Mouse (Mus musculus): Measurements from ENCODE around the gene Adprh. TPM values are rescaled to one million over a fixed set of nuclear protein-coding genes. Genes with fewer than 3 reads are reported as not detected.

Gene Adprh
- polyA plus RNA-seq, 1 experiment from 2014 or later = 95.5 TPM

GRCm38 (mm10) chr16:38399076-38399475, 53.4 kb downstream of the Adprh start:
- Histone ChIP-seq H3K27ac (replicated peaks; ENCODE audit: low read depth, low read length) (peak overlapping the region; percentile 75), H3K4me1 (ENCODE audit: control insufficient read depth, insufficient read depth, low read length) (peaks cover 30% of the 10 kb centered on the region), H3K9me3 (ENCODE audit: control insufficient read depth, low read length) (no peaks in the 10 kb centered on the region), H3K9ac (ENCODE audit: low read depth, low read length) (no peak overlapping the region), H3K36me3 (ENCODE audit: control insufficient read depth, insufficient read depth, low read length) (no peaks in the 10 kb centered on the region), H3K27me3 (replicated peaks; ENCODE audit: control insufficient read depth, insufficient read depth, low read length) (no peaks in the 10 kb centered on the region), H3K4me3 (ENCODE audit: low read depth, low read length) (0 out of 2 replicates have a peak overlapping the region, but pooled peaks have one; percentile 7), H3K4me2 (ENCODE audit: low read depth, low read length) (peak overlapping the region; percentile 55)
- no peak for DNase-seq (ENCODE audit: low spot score)
- WGBS = 57% methylated on average over 3 of the region's 3 CpGs
- ATAC-seq (ENCODE audit: low read depth) = no peak; the same call in 1 of the 2 replicates

DNA sequence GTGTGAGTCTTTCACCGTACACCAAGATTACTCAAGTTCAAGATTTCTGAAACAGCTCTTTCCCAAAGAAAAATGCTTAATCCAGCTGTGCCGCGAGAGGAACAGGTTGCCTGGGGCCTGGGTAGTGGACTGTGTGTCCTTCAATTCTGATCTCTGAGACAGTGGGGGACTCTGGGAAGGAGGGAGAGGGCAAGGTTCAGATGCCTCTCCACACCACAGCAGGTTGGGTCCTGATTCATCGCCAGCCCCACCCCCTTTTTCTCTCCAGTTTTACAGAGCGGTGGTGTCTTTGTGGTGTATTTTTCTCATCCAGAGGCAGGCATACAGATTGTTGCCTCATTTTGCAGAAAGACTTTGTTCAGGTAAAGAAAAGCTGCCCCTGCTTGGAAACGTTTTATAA, 54.2 kb downstream of the Adprh start:
- Histone ChIP-seq H3K4me1 (ENCODE audit: control insufficient read depth, insufficient read depth, low read length) (peaks cover 30% of the 10 kb centered on the region), H3K27me3 (replicated peaks; ENCODE audit: control insufficient read depth, insufficient read depth, low read length) (no peaks in the 10 kb centered on the region), H3K4me2 (ENCODE audit: low read depth, low read length) (no peak overlapping the region), H3K27ac (replicated peaks; ENCODE audit: low read depth, low read length) (no peak overlapping the region), H3K36me3 (ENCODE audit: control insufficient read depth, insufficient read depth, low read length) (no peaks in the 10 kb centered on the region), H3K9me3 (ENCODE audit: control insufficient read depth, low read length) (no peaks in the 10 kb centered on the region), H3K4me3 (ENCODE audit: low read depth, low read length) (no peak overlapping the region), H3K9ac (ENCODE audit: low read depth, low read length) (no peak overlapping the region)
- DNase-seq (ENCODE audit: low spot score) (no peak), ATAC-seq (ENCODE audit: low read depth) (no peak)
- 85% methylated on average over 6 of the region's 6 CpGs for WGBS

DNA sequence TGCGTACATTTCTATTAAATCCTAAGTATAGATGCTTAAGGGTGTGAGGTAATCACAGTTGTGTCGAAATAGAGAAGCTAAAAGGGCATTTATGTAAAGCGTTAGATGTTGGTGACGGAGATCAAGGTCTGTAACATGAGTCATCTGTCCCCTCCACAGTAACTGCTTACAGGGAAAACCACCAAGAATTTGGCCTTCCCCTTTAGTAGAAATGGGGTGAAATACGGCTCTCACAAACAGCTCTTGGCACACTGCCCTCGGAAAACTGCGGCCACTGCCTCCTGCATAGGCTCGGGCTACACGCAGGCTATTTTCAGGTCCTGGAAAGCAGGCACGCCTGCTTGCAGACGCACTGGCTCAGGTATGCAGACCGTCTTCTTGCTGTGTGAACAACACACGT, 56.3 kb downstream of the Adprh start:
- Histone ChIP-seq H3K27me3 (replicated peaks; ENCODE audit: control insufficient read depth, insufficient read depth, low read length) (no peaks in the 10 kb centered on the region), H3K9me3 (ENCODE audit: control insufficient read depth, low read length) (no peaks in the 10 kb centered on the region), H3K4me3 (ENCODE audit: low read depth, low read length) (no peak overlapping the region), H3K4me1 (ENCODE audit: control insufficient read depth, insufficient read depth, low read length) (peaks cover 30% of the 10 kb centered on the region), H3K36me3 (ENCODE audit: control insufficient read depth, insufficient read depth, low read length) (no peaks in the 10 kb centered on the region), H3K4me2 (ENCODE audit: low read depth, low read length) (peak overlapping the region; percentile 40; the same call in 1 of the 2 replicates), H3K9ac (ENCODE audit: low read depth, low read length) (0 out of 2 replicates have a peak overlapping the region, but pooled peaks have one; percentile 5), H3K27ac (replicated peaks; ENCODE audit: low read depth, low read length) (peak overlapping the region; percentile 22; the same call in 1 of the 2 replicates)
- ATAC-seq (ENCODE audit: low read depth) (peak; percentile 63), DNase-seq (ENCODE audit: low spot score) (peak; percentile 87)
- 26% methylated on average over 13 of the region's 13 CpGs for WGBS

DNA sequence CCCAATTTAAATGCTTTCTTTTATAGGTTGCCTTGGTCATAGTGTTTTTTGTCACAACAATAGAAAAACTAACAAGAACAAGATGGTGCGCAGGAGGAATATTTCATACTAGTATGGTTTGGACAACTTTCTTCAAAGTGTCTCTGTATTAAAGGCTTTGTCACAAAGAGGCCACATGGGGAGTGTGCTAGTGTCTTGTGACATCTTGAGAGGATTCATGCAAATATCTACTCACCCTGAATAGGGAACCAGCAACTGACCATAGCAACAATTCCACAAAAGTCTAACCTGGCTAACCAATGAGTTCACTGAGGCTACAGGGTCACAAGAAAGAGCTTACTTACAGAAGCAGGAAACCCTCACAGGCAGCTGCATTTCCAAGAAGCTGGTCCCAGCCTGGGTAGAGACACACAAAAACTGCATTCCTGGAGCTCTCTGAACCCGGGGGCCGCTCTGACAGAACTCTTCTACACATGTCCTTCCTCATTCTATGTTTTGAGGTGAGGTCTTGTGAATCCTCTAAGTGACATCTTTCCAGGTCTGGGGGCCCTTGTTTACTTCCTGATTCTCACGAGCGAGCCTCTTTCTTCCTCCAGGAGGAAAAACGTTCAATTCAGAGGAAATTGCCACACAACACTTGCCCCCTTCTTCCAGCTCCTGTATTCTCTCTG, 57.3 kb downstream of the Adprh start:
- Histone ChIP-seq H3K36me3 (ENCODE audit: control insufficient read depth, insufficient read depth, low read length) (no peaks in the 10 kb centered on the region), H3K27ac (replicated peaks; ENCODE audit: low read depth, low read length) (0 out of 2 replicates have a peak overlapping the region, but pooled peaks have one; percentile 22), H3K4me3 (ENCODE audit: low read depth, low read length) (no peak overlapping the region), H3K4me1 (ENCODE audit: control insufficient read depth, insufficient read depth, low read length) (peaks cover 27% of the 10 kb centered on the region), H3K9ac (ENCODE audit: low read depth, low read length) (no peak overlapping the region), H3K27me3 (replicated peaks; ENCODE audit: control insufficient read depth, insufficient read depth, low read length) (no peaks in the 10 kb centered on the region), H3K4me2 (ENCODE audit: low read depth, low read length) (no peak overlapping the region), H3K9me3 (ENCODE audit: control insufficient read depth, low read length) (no peaks in the 10 kb centered on the region)
- ATAC-seq (ENCODE audit: low read depth) (no peak), DNase-seq (ENCODE audit: low spot score) (no peak)
- WGBS = 55% methylated on average over 6 of the region's 6 CpGs

DNA sequence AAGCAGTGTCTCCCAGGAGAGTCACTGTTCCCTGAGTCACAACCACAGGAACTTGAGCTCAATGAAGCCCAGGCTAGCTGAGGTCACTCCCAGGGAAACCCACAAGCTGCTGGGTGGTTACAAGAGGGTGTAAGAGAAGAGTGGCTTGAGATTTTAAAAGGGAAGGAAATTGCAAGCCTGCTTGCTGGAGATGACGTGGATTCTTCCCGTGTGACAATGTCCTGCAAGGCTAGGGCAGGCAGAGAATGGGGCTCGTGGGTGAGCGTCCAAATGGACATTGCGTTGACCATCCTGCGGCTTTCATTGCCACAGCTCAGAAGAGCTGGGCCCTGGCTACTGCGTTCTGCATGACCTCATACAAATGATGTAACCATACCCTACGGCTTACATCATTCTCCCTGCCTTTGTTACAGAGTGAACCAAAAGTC, 58.3 kb downstream of the Adprh start:
- Histone ChIP-seq H3K4me1 (ENCODE audit: control insufficient read depth, insufficient read depth, low read length) (peaks cover 19% of the 10 kb centered on the region; the same call in 1 of the 2 replicates), H3K27me3 (replicated peaks; ENCODE audit: control insufficient read depth, insufficient read depth, low read length) (no peaks in the 10 kb centered on the region), H3K4me3 (ENCODE audit: low read depth, low read length) (no peak overlapping the region), H3K4me2 (ENCODE audit: low read depth, low read length) (no peak overlapping the region), H3K36me3 (ENCODE audit: control insufficient read depth, insufficient read depth, low read length) (no peaks in the 10 kb centered on the region), H3K9ac (ENCODE audit: low read depth, low read length) (no peak overlapping the region), H3K9me3 (ENCODE audit: control insufficient read depth, low read length) (no peaks in the 10 kb centered on the region), H3K27ac (replicated peaks; ENCODE audit: low read depth, low read length) (no peak overlapping the region)
- WGBS = 84% methylated on average over 8 of the region's 8 CpGs
- ATAC-seq (ENCODE audit: low read depth) (no peak), DNase-seq (ENCODE audit: low spot score) (no peak)

Other genes with a start within 250 kb of the Adprh start
- not detected in 2 replicates for gene Nr1i2, start 157.9 kb downstream of the Adprh start, polyA plus RNA-seq (2014; fragmentation: Nextera tagmentation; extraction: Ambion mirVana)
- gene Maats1, start 110.6 kb downstream of the Adprh start, polyA plus RNA-seq (2014; fragmentation: Nextera tagmentation; extraction: Ambion mirVana) = 0.62 and 1.8 TPM in 2 replicates
- 133 and 168 TPM in 2 replicates for gene Cox17, start 105.7 kb downstream of the Adprh start, polyA plus RNA-seq (2014; fragmentation: Nextera tagmentation; extraction: Ambion mirVana)
- gene Gm21987, start 105.7 kb downstream of the Adprh start, polyA plus RNA-seq (2014; fragmentation: Nextera tagmentation; extraction: Ambion mirVana) = not detected in 2 replicates
- 7.6 and 12.8 TPM in 2 replicates for gene Popdc2, start 90.5 kb downstream of the Adprh start, polyA plus RNA-seq (2014; fragmentation: Nextera tagmentation; extraction: Ambion mirVana)
- gene Pla1a, start 19.6 kb downstream of the Adprh start, polyA plus RNA-seq (2014; fragmentation: Nextera tagmentation; extraction: Ambion mirVana) = 0.58 and 1.1 TPM in 2 replicates
- 0.46 and 0.47 TPM in 2 replicates for gene Cd80, start 2.9 kb upstream of the Adprh start, polyA plus RNA-seq (2014; fragmentation: Nextera tagmentation; extraction: Ambion mirVana)
- 18.5 and 19.2 TPM in 2 replicates for gene Timmdc1, start 70.0 kb upstream of the Adprh start, polyA plus RNA-seq (2014; fragmentation: Nextera tagmentation; extraction: Ambion mirVana)
- 51.4 and 57.3 TPM in 2 replicates for gene Poglut1, start 97.6 kb upstream of the Adprh start, polyA plus RNA-seq (2014; fragmentation: Nextera tagmentation; extraction: Ambion mirVana)
- 148 and 155 TPM in 2 replicates for gene Tmem39a, start 106.0 kb upstream of the Adprh start, polyA plus RNA-seq (2014; fragmentation: Nextera tagmentation; extraction: Ambion mirVana)

All from embryonic facial prominence, embryonic 14.5 days (tissue).